Mouse (Mus musculus) kidney, adult 11 months (tissue): ENCODE results near the gene Pdia6.
A peak's percentile ranks its signal among the peaks of the same experiment; 100 is the strongest.

Experiments used
- DNase-seq: peaks from one replicate; pipeline ENCODE4 v3.0.0; 2022

Gene Pdia6

DNA sequence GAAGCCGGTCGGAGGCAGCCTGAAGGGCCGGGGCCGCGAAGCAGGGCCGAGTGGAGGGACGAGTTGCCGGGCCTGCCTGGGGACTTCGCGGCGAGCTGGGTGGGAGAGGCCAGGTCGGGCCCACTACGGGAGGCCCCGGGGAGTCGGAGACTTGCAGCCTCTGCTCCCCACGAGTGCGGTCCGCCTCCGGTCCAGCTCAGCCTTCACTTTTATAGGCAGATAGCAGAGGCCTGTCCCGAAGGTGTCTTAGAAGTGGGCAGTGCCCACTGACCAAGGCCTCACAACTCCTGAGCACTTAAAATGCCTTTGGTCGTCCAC is 287 bp downstream of the Pdia6 start:
- no peak for DNase-seq

DNA sequence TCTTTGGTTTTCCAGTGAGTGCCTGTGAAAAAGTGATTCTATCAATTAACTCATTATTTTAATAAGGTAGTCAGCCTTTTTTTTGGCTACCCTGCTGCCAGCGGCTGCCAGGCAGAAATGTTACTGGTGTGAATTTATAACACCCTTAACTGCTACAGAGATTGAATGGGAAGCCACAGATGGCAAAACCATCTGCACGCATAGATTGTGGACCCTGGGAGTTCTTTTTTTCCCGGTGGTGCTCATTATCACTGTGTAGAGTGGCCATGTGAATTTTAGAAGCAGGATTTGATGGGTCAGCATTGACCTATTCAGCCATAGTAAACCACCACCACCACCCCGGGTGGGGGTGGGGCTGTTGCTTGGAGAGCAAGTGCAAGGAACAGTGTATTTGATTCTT is 971 bp downstream of the Pdia6 start:
- DNase-seq = no peak

DNA sequence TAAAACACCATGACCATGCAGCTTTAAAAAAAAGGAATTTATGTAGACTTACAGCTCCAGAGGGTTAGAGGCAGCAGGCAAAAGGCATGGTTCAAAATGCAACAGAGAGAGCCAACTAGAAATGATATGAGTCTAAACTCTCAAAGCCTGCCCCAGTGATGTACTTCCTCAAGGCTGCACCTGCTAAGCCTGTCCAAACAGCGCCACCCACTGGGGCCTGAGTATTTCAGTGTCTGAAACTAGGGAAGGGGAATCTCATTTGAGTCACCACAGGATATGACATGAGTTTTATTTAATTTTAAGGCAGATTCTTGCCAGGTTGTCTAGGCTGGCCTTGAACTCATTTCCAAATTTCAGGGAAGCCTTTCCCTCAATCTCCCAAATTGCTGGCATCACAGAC is 4.9 kb downstream of the Pdia6 start:
- DNase-seq = no peak

DNA sequence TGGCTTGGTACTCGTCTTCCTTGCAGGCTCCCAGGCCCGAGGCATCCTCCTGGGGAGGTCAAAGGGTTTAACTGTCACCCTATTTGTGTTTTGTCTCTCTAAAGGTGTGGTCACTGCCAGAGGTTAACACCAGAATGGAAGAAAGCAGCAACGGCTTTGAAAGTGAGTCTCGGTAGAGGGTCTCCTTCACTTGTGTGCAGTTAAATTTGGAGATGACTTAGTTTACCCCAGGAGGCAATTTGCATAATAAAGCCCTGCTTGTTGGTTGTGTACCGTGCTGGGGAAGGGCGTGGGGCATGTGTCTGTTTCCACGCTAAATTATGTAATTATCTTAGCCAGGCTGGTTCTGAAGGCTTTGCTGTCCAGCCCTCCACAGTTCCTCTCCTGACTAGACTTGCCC is 7.5 kb downstream of the Pdia6 start:
- no peak for DNase-seq

DNA sequence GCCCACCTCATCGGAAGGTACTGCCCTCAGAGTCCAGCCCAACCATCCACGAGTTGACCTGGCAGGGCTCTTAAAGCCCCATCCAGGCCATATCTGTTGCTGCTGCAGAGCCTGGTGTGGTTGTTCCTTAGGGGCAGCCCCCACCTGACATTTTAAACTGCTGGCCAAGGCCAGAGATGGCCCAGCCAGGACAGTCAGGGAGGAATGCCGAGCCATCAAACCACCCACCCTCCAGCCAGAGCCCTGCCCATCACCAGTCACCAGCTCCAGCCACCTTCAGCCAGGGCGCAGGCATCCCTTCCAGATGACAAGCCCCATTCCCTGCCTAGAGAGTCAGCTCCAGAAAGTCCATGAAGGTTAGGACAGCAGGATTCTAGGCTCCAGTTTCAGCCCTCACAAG is 22.2 kb downstream of the Pdia6 start:
- DNase-seq = no peak

DNA sequence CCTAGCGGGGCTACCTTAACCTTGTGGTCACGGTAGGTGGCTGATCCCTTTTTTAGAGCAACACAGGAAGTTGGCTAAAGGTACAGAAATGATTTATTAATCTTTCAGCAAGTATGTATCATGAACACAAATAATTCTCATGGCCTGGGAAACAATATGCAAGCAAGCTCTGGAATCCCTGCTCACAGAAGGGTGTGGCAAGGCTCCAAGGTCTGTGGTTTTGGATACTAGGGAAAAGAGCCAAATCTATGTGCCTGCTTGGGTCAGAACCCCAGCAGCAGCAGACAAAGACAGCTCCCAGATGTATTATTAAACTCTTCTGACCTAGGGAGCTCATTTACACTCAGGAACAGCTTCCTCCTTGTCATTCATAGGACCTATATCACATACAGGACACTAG is 22.7 kb downstream of the Pdia6 start:
- DNase-seq = no peak

DNA sequence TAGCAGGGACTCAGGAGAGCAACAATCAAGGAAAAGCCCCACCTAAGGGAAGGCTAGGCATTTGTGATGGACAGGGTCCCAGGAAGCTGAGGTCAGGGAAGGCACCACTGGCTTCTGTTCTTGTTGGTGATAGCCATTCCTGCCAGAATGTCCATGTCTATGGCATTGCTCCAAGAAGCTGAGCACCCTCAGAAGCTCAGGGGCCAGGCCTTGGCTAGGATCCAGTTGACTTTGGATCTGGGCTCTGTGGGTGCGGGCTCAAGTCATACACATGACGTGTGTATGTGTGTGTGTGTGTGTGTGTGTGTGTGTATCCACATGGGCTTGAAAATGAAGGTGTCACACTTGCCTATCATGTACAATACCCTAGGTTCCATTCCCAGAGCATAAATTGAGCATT is 23.6 kb downstream of the Pdia6 start:
- DNase-seq = no peak

DNA sequence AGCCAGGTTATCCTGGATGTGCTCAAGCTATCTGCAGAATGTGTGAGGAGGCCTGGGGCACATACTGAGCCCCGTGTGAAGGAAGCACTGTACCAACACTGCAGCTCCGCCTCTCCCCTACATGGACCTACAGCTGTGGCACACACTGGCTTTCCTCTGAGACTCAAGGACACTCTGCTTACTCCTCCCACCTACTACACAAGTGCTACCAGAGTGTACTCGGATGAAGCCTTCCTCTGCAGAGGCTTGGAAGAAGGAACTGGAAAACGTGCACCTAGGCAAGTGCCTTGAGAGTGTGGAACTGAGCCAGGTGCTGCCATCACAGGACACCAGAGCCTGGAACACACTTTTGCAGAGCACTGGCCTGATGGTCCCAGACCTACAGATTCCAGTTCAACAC is 24.2 kb downstream of the Pdia6 start:
- no peak for DNase-seq

DNA sequence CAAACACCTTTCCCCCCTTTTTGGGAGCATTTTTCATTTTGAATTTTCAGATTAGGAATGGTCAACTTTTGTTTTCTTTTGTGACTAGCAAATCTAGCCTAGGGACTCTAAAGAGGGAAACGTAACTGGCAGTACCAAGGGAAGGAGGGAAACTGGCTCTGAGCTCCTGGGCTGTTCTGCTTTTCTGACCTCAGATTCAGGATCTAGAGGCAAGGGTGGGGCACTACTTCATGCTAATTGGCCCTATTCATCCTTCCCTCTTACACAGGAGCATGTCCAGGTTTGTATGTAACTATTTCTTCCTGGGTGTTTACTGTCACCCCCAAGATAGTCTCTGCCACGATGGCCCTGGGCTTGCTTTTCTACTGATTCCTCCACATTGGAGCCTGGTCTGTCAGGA is 30.6 kb downstream of the Pdia6 start:
- no peak for DNase-seq

DNA sequence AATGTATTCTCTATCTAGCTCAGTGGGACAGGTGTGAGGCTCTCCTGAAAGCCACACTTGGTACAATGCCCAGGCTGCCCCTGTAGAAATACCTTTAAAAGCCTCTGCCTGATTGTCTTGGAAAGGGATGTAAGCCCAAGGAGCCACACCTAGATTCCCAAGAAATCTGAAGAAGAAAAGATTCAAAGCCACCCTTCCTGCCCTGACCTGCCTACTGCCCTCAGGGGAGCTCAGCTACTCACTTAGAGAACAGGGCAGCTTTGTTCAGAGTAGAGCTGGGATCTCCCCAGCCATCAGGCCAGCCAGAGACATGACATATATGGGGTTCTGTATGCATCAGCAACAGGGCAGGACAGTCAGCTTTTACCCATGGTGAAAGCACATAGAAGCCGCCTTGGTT is 33.6 kb downstream of the Pdia6 start:
- DNase-seq = no peak

DNA sequence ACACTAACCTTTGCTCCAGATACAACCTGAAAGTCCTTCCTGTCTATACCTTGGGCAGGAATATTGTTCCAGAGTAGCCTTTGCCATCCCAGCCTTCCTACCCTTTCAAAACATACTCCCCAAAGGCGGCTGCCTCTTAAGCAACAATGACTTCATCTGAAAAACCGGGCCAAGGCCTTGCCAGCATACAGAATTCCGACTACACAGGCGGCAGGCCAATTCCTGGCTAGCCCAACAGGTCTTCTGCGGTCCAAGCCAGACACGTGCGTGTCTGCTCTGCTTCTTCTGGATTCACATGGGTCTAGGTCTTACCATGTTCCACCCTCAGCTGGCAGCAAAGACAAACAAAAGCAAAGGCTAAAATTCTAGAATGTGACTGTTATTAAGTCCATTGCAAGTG is 39.1 kb downstream of the Pdia6 start:
- no peak for DNase-seq

DNA sequence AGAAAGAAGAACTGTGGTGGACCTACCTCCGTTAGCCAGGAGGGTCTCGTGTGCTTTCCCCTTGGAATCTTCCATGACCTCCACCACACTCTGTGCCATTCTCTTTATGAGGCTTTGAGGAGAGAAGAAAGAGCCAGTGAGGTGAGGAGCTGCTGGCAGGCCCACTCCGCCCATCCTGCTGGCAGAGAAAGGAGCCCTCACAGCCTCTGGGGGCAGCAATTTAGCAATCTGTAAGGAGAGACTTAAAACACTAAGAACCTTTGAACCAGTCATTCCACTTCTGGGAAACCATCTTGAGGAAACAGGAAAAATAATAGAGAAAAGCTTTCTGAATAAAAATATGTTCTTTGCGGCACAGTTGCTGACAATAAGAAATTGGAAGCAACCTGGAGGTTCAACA is 41.9 kb downstream of the Pdia6 start:
- DNase-seq = no peak

DNA sequence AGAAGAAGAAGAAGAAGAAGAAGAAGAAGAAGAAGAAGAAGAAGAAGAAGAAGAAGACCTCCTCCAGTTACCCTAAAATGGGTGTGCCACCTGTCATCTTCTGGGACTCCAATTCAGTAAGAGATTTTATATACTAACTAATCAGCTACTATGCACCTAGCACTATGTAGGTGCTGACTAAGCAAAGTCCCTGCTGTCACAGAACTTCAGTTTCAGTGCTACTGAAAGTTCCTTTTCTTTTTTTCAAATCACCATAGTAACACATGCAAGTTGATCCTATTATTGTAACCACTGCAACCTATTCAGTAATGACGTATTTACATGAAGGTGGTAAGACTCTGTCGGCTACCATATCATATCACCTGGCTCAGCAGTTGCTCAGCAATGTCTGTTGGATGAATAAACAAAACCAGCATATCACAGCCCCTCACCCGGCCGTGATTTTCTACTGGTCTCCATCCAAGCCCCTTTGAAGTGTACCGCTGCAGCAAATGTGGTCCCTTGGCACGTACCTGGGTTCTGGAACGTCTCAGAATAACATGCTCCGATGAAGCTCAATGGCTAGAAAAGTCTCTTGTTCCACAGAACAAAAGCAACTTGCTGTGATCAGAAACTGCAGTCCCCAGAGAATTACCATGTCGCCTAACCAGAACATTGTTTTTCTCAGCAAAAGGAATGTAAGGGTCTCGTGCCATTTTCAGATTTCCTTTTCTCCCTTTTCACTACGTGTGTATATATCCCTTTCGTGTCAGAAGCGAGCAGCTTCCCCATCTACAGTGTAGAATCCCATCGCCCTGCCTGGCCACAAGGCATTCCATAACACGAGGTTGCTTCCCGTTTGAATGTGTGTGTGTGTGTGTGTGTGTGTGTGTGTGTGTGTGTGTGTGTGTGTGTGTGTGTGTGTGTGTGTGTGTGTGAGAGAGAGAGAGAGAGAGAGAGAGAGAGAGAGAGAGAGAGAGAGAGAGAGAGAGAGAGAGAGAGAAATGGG is 44.8 kb downstream of the Pdia6 start:
- no peak for DNase-seq

DNA sequence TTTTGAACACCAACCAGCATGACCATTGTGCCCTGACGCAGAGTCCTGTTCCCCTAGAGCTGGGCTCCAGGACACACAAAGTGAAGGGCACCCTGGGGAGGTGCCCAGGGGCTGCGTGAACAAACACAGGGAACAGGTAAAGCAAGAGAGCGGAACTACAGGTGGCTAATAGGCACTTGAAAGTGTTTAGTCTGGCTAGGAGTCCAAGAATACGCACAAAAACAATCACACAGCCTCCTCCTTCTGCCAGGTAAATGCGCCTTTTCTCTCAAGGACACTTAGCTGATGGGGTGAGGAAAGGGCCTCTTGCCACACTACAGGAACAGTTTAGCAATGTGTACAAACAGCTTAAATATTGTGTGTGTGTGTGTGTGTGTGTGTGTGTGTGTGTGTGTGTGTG is 49.8 kb downstream of the Pdia6 start:
- no peak for DNase-seq

DNA sequence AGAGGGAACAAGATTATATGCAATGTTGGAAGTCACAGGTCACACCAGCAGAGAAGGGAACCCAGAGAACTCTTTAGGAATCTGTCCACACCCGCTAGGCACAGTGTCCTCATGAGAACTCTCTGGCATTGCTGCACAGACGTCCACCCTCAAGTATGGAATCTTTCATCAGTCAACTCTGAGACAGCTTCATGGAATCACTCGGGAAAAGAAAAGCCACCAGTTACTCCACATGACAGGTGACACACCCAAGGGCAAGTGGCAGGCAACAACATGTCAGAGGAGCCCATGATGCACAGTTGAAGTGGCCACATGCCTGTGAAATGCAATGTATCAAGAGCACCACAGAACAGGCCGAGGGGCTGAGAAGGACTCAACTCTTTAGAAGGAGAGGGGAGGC is 51.6 kb downstream of the Pdia6 start:
- DNase-seq = no peak

DNA sequence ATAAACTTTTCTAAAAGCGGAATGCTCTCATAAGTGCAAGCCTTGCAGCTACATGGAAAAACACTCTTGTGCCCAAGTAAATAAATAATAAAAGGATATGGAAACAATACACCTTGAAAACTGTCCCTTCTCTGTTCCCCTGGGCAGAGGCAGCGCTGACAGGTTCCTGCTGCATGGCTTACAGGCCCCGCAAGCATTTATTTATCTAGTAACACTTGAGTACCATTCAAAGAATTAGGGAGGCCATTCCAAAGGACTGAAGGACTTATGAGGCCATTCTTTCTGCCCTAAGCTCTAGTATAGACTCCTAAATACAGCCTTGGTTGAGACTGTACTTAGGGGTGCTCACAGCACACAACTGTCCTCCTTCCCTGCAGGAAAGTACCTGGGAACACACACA is 52.1 kb downstream of the Pdia6 start:
- DNase-seq = no peak

DNA sequence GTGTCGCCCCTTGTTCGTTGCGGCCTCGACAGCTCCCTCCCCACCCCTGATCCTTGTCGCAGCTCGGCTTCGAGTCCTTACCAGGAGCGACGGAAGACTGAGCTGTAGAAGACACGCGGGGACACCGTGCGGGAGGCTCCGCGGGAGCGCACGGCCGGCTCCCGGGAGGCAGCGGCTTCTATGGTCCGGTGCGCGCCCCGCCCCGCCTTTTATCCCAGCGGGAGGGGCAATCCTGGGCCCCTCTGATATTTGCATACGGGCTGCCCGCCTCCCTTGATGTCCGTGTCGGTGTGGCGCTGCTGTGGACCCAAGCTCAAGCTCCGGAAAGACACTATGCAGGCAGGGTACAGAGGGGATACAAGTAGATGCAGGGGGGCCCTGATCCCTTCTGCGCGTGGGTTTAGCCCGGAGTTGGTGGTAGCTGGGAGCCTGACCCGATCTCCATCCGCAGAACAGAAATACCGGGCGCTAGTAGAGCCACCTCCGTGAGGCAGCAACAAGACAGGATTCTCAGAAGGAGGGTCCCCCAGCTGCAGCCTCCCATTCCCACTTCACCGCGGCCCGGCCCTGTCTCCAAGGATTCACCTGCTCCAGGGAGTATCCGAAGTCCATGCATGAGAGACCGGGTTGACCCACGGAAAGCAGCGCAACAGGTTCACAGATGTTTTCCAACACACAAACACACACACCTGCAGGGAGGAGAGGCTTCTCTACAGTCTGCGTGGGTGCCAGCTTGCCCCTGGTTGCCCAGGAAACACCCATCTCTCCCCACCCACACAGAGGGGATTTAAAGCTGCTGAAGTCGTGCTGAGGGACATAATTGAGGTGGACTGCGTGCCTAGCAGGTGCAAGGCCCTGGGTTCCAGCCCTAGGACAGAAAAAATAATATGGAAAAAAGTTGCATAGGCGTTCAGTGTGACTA is 58.5 kb downstream of the Pdia6 start:
- peak; percentile 53 for DNase-seq

DNA sequence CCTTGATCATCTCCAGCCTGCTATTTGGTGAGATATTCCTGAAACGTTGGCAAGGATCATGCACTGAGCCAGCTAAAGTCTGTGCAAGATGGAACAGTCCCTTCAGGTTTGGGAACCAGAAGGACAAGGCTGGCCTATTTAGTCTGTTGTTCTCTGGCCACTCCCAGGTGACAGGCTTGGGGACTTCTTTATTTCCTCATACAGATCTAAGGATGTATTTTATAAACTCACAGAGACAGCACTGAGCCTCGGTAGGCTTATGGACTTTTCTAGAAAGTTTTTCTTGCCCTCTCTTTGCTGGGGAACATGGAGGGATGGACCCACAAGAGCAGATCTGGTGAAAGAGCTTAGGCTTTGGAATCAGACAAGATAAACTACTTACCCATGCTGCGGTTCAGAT is 62.9 kb downstream of the Pdia6 start, which contains the start of gene Atp6v1c2:
Gene Atp6v1c2 (minus strand): TSS at position 101 of the 400 bp plus-strand sequence.
- no peak for DNase-seq

DNA sequence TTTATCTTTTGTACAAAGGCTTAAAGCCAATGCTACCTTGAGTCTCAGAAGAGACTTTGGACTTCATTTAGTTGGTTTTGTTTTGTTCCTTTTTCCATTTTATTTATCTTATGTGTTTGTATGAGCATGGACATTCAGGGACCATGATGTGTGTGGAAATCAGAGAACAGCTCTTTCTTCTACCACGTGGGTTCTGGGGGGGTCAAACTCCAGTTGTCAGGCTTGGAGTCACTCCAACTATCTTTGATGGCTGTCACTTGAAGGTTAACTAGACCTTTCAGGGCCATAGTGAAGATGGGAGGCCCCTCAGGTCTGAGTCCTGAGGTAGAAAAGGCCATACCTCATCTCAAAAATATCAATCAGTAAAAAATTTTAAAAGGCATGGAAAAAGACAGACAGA is 67.1 kb downstream of the Pdia6 start:
- DNase-seq = no peak
